Mouse (Mus musculus) kidney, postnatal 0 days (tissue): Measurements from ENCODE around the gene Gm20388. TPM values are rescaled to one million over a fixed set of nuclear protein-coding genes. Genes with fewer than 3 reads are reported as not detected.
A peak's percentile ranks its signal among the peaks of the same experiment; 100 is the strongest.

Experiments
- ATAC-seq: fragments of 200-750 bp; cut with Nextera tagmentation; replicated peaks from 2 replicates; pipeline ENCODE4 v1.8.0; 2017; ENCODE audit warnings: low read depth, moderate number of reproducible peaks, moderate TSS enrichment, moderate library complexity; ENCODE audit not compliant: low FRiP score
- DNase-seq: peaks from one replicate; pipeline ENCODE4 v3.0.0-alpha.2; 2016; ENCODE audit warnings: low spot score
- H3K27ac ChIP-seq: fragments of 300-500 bp; sonication (generic); 2 replicates; pipeline ENCODE4 v1.5.1; 2014; ENCODE audit warnings: mild to moderate bottlenecking
- H3K27me3 ChIP-seq: fragments of 300-500 bp; sonication (generic); 2 replicates; pipeline ENCODE4 v1.6.1; 2014; ENCODE audit warnings: low read length, mixed read lengths; ENCODE audit not compliant: insufficient read depth
- H3K36me3 ChIP-seq: fragments of 300-500 bp; sonication (generic); 2 replicates; pipeline ENCODE4 v1.6.1; 2014; ENCODE audit warnings: low read length, mixed read lengths; ENCODE audit not compliant: insufficient read depth
- H3K4me1 ChIP-seq: fragments of 300-500 bp; sonication (generic); replicated peaks from 2 replicates; pipeline ENCODE4 v1.6.1; 2014; ENCODE audit warnings: antibody characterized with exemption, low read length, mixed read lengths; ENCODE audit not compliant: insufficient read depth
- H3K4me2 ChIP-seq: fragments of 300-500 bp; sonication (generic); 2 replicates; pipeline ENCODE4 v1.6.1; 2014; ENCODE audit warnings: mild to moderate bottlenecking, low read length, moderate library complexity, mixed read lengths
- H3K4me3 ChIP-seq: fragments of 300-500 bp; sonication (generic); replicated peaks from 2 replicates; pipeline ENCODE4 v1.5.1; 2014; ENCODE audit warnings: low read depth, low read length
- H3K9ac ChIP-seq: fragments of 300-500 bp; sonication (generic); 2 replicates; pipeline ENCODE4 v1.6.1; 2014; ENCODE audit warnings: low read depth, low read length
- H3K9me3 ChIP-seq: fragments of 300-500 bp; sonication (generic); replicated peaks from 2 replicates; pipeline ENCODE4 v1.6.1; 2016; ENCODE audit warnings: low read length, inconsistent platforms, mixed read lengths
- CTCF ChIP-seq: IDR thresholded peaks from 2 replicates; pipeline ENCODE4 v1.5.1; 2016; ENCODE audit warnings: antibody characterized with exemption, low read depth, mild to moderate bottlenecking, moderate library complexity
- WGBS: fragments of 180-500 bp; shearing (Covaris S2); extraction: QIAGEN DNeasy Blood & Tissue Kit; methylation state at CpG from one replicate; pipeline ENCODE4 v1.1.7; 2014; 5-methylcytosine and 5-hydroxymethylcytosine counted together
- polyA plus RNA-seq: library from polyadenylated mRNA; unstranded; fragments of >200 nt; fragmentation: Nextera tagmentation; extraction: Ambion mirVana; gene quantifications from 2 replicates; pipeline ENCODE4 v1.2.1, GENCODE M21; 2015

Gm20388 gene
- polyA plus RNA-seq, 1 experiment from 2014 or later, result not detected

- peak; percentile 99 for DNase-seq
- Histone ChIP-seq H3K9ac (peak within 1 kb of the TSS; percentile 94), H3K27me3 (peaks cover 8% of the 10 kb centered on the region; the same call in 1 of the 2 replicates), H3K27ac (peak within 1 kb of the TSS; percentile 96), H3K4me2 (peak within 1 kb of the TSS; percentile 71), H3K4me3 (peak within 1 kb of the TSS; percentile 86), H3K36me3 (peaks cover 8% of the 10 kb centered on the region; the same call in 1 of the 2 replicates), H3K9me3 (no peaks in the 10 kb centered on the region), H3K4me1 (0 out of 2 replicates have a peak, but pooled peaks cover 7% of the 10 kb centered on the region)
- ATAC-seq, result peak; percentile 58; the same call in 1 of the 2 replicates
- peak; percentile 34; the same call in 1 of the 2 replicates for TF ChIP-seq CTCF
- WGBS, result under 1% methylated on average over 25 of the region's 25 CpGs
These were observed 1205.3 kb downstream of the Gm20388 start, which contains the start of gene Foxc2 for GRCm38 (mm10) chr8:121115948-121116347. Foxc2 (plus strand) TSS chr8:121116171.

GRCm38 (mm10) chr8:121116591-121117185, 1206.0 kb downstream of the Gm20388 start:
- Histone ChIP-seq H3K4me2 (peak overlapping the region; percentile 71), H3K27me3 (peaks cover 10% of the 10 kb centered on the region), H3K4me3 (peak overlapping the region; percentile 86), H3K9me3 (no peaks in the 10 kb centered on the region), H3K4me1 (0 out of 2 replicates have a peak, but pooled peaks cover 13% of the 10 kb centered on the region), H3K27ac (peak overlapping the region; percentile 96), H3K36me3 (peaks cover 12% of the 10 kb centered on the region), H3K9ac (peak overlapping the region; percentile 94)
- WGBS, result under 1% methylated on average over 55 of the region's 55 CpGs
- DNase-seq (peak; percentile 66), ATAC-seq (peak; percentile 55; the same call in 1 of the 2 replicates)
- TF ChIP-seq CTCF, result no peak; the same call in 1 of the 2 replicates

GRCm38 (mm10) chr8:121117186-121117651, 1206.6 kb downstream of the Gm20388 start:
- under 1% methylated on average over 49 of the region's 62 CpGs for WGBS
- peak; percentile 3; the same call in 1 of the 2 replicates for TF ChIP-seq CTCF
- H3K36me3 ChIP-seq, result peaks cover 15% of the 10 kb centered on the region
- 0 out of 2 replicates have a peak, but pooled peaks cover 13% of the 10 kb centered on the region for H3K4me1 ChIP-seq
- DNase-seq (peak; percentile 37), ATAC-seq (peak; percentile 12; the same call in 1 of the 2 replicates)
- H3K9me3 ChIP-seq, result no peaks in the 10 kb centered on the region
- peak overlapping the region; percentile 96 for H3K27ac ChIP-seq
- peak overlapping the region; percentile 94 for H3K9ac ChIP-seq
- H3K4me2 ChIP-seq, result peak overlapping the region; percentile 71
- peaks cover 13% of the 10 kb centered on the region for H3K27me3 ChIP-seq
- H3K4me3 ChIP-seq, result peak overlapping the region; percentile 86

- H3K27ac ChIP-seq, result peak overlapping the region; percentile 96
- peaks cover 8% of the 10 kb centered on the region for H3K27me3 ChIP-seq
- TF ChIP-seq CTCF, result no peak
- H3K9ac ChIP-seq, result peak overlapping the region; percentile 94
- H3K36me3 ChIP-seq, result peaks cover 17% of the 10 kb centered on the region
- H3K4me3 ChIP-seq, result peak overlapping the region; percentile 86
- peak; percentile 29 for DNase-seq
- no peaks in the 10 kb centered on the region for H3K9me3 ChIP-seq
- 0 out of 2 replicates have a peak, but pooled peaks cover 13% of the 10 kb centered on the region for H3K4me1 ChIP-seq
- ATAC-seq, result no peak
- under 1% methylated on average over 28 of the region's 28 CpGs for WGBS
- peak overlapping the region; percentile 71 for H3K4me2 ChIP-seq
These were observed 1207.3 kb downstream of the Gm20388 start for GRCm38 (mm10) chr8:121117906-121118305.

- Histone ChIP-seq H3K27me3 (peaks cover 8% of the 10 kb centered on the region), H3K9ac (peak overlapping the region; percentile 94), H3K9me3 (no peaks in the 10 kb centered on the region), H3K4me1 (0 out of 2 replicates have a peak, but pooled peaks cover 9% of the 10 kb centered on the region), H3K4me2 (peak overlapping the region; percentile 71), H3K27ac (peak overlapping the region; percentile 63), H3K36me3 (peaks cover 17% of the 10 kb centered on the region), H3K4me3 (peak overlapping the region; percentile 86)
- DNase-seq (peak; percentile 53), ATAC-seq (no peak)
- TF ChIP-seq CTCF, result no peak
- 6% methylated on average over 18 of the region's 18 CpGs for WGBS
These were observed 1208.2 kb downstream of the Gm20388 start for GRCm38 (mm10) chr8:121118634-121119420.
